Mouse (Mus musculus): Measurements from ENCODE around the gene Fam57a.
A peak's percentile ranks its signal among the peaks of the same experiment; 100 is the strongest.
"Not testable (repeated sequence)": the region's sequence is repeated elsewhere in the genome, so short reads cannot be mapped to it uniquely, and the experiment has no call there.

The Fam57a gene

GRCm38 (mm10) chr11:76180146-76180540 is 672 bp downstream of the Fam57a start:
- DNase-seq (ENCODE audit: low spot score in 2 of 2) = no peak

- no peak for DNase-seq (ENCODE audit: low spot score in 2 of 2)
Observed at GRCm38 (mm10) chr11:76183745-76184144, 4.3 kb downstream of the Fam57a start.

DNA sequence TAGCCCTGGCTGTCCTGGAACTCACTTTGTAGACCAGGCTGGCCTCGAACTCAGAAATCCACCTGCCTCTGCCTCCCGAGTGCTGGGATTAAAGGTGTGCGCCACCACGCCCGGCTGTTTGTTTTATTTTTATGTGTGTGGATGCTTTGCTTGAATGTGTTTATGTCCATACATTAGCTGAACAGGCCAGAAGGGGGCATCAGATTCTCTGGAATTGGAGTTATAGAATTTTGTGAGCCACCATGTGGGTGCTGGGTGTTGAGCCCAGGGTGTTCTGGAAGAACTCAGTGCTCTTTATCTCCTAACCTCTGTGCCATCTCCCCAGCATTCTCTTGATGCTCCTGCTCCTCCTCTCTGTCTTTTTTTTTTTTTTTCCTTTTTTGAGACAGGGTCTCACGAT is 7.4 kb downstream of the Fam57a start:
- DNase-seq (ENCODE audit: low spot score in 2 of 2) = no peak

GRCm38 (mm10) chr11:76196275-76196976 is 17.0 kb downstream of the Fam57a start:
- DNase-seq (ENCODE audit: low spot score in 2 of 2) = no peak

GRCm38 (mm10) chr11:76196977-76197469 is 17.6 kb downstream of the Fam57a start:
- no peak for DNase-seq (ENCODE audit: low spot score in 2 of 2)

DNA sequence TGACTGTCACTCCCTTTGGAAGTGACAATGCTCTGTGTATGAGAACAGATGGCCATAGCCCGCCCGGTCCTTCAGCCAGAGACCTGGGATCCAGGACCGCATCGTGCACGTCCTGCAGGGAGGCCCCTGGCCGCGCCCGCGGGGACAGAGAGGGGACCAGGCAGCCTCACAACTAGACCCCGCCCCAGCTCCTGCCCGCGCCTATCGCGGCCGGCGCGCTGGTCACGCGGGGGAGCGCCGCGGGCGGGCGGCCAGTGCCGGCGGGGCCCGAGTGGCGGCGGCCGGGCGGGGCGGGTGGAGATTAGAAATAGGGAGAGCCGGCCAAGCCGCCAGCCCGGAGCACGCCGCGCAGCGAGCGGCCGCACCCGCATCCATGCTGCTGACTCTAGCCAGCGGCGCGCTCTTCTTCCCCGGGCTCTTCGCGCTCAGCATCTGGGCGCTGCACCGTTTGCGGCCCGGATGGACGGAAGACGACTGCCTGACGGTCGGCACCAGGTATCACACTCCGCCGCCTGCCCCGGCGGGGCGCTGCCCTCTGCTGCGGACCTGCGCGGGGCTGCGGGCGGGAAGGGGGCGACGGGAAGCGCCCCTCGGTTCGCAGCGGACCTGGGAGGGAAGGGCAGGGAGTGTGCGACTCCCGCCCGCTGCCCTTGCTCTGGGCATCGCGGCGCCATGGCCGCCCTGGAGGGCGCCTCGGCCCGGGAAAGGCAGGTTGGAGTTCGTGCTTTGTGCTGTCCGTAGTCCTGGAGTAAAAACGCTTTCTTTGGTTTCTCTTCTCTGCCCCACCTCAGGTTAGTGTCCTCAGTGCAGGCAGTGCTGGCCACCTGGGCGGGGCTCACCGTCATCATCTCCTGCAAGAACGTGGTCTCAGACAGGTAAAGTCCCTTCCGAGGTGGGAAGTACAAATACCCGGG is 22.5 kb downstream of the Fam57a start:
- DNase-seq (ENCODE audit: low spot score in 2 of 2) = peak; percentile 79 to 84

DNA sequence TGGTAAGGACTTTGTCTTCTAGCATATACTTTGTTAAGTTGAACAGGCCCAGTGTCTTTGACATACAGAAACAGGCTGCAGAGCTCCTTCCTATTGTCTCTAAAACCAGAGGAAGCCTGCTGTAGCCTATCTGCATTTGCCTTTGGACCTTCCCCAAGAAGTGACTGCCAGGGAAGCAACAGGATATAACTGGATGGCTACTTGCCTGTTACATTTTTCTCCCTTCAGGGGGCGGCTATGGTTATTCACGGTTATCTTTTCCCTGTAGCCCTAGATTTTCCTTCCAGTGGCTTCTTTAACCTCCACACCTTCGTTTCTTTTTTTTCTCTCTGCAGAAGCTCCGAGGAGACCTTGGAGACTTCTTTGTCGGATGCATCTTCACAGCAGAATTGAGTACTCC is 27.3 kb downstream of the Fam57a start:
- no peak for DNase-seq (ENCODE audit: low spot score in 2 of 2)

DNA sequence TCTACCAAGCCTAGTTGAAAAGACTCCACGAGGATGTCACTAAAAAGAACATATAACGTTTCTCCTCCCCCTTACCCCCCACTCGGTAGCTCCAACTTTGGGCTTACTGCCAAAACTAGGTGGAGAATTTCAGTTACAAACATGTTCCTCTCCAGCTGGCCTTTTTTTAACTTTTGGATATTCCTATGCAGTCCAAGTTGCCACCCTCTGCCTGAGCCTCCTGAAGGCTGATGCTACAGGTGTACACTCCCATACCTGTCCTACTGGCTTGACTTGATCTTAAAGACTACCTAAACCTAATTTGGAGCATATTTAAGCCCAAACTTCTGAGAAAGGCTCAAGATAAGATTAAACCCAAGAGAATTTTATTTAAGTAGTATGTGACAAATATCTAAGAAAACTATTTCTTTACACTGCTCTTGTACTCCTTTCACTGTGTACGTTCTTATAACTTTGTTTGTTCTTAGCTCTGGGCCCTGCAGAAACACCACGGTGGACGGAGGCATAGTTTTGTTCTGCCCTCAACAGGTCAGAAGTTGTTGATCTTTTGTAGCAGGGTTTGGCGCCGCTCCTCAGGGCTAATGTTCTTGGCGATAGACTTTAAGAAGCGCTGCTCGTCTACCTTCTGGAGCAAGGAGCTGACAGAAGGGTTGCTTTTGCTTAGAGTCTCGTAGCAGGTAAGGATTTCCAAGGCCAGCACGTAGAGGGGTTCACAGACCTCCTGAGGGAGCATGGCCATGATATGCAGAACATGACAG is 30.9 kb downstream of the Fam57a start:
- no peak for DNase-seq (ENCODE audit: low spot score in 2 of 2)

DNA sequence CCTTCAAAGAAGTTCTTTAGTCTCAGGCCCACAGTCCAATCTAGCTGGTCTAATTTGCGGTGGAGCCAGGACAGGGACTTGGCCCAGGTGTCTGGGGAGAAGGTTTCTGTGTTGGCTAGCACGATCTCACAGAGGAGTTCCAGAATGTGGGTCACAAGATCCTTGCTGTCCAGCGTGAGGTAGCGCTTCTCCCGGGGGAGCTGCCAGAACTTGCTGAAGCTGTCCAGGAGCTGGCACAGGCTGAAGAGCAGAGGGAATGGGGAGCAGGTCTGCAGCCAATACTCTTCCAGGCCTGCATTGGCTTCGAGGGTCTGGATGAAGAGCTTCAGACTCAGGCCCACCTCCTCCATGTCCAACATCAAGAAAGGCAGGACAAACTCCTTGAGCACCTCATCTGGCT is 32.1 kb downstream of the Fam57a start:
- DNase-seq (ENCODE audit: low spot score in 2 of 2) = not testable (repeated sequence)

- DNase-seq (ENCODE audit: low spot score in 2 of 2) = no peak
Observed at GRCm38 (mm10) chr11:76213841-76214240, 34.4 kb downstream of the Fam57a start.

- DNase-seq (ENCODE audit: low spot score in 2 of 2) = no peak
Observed at GRCm38 (mm10) chr11:76215011-76215410, 35.5 kb downstream of the Fam57a start.

DNA sequence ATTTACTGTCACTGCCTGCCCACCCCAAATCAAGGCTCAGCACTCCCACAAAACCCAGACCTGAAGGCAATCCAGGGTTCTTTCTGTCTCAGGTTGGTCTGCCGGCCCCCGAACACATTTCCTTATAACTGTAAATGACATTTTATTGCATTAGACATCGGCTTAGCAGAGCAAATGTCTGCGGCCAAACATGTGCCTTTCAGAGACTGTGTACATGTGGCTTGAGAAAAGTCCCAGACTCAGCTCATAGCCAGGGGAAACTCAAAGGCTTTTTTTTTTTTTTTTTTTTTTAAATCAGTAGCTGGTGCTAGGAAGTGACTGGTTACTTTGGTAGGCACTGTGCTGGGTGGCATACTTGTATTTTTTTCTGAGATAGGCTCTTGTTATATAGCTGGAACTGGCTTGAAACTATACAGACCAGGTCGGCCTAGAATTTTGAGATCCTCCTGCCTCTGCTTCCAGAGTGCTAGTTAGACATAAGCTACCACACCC is 36.6 kb downstream of the Fam57a start:
- no peak for DNase-seq (ENCODE audit: low spot score in 2 of 2)

- DNase-seq (ENCODE audit: low spot score in 2 of 2) = no peak
Observed at GRCm38 (mm10) chr11:76216681-76217389, 37.4 kb downstream of the Fam57a start.

- peak; percentile 95 to 97 for DNase-seq (ENCODE audit: low spot score in 2 of 2)
Observed at GRCm38 (mm10) chr11:76217390-76217800, 37.9 kb downstream of the Fam57a start, which contains the start of the genes Dbil5 and Gemin4. Gene Dbil5, plus strand, starts transcription at chr11:76217608. Gene Gemin4, minus strand, starts transcription at chr11:76217664.

DNA sequence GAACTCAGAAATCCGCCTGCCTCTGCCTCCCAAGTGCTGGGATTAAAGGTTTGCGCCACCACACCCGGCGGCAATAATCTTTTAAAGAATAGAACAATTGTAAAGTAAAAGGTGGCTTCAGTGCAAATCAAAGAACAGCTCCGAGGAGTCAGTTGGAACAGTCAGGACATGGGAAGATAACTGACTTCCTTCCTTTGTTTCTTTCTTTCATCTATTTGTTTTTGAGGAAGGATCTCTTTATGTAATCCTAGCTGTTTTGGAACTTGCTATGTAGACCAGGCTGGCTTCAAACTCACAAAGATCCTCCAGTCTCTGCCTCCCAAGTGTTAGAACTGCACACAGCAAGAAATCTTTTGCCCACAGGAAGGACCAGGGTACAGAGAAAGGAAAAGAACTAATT is 45.2 kb downstream of the Fam57a start:
- DNase-seq (ENCODE audit: low spot score in 2 of 2) = no peak

GRCm38 (mm10) chr11:76225051-76225450 is 45.6 kb downstream of the Fam57a start:
- DNase-seq (ENCODE audit: low spot score in 2 of 2) = no peak

- no peak for DNase-seq (ENCODE audit: low spot score in 2 of 2)
Observed at GRCm38 (mm10) chr11:76236136-76236535, 56.7 kb downstream of the Fam57a start.

GRCm38 (mm10) chr11:76239750-76240149 is 60.3 kb downstream of the Fam57a start:
- no peak for DNase-seq (ENCODE audit: low spot score in 2 of 2)

- DNase-seq (ENCODE audit: low spot score in 2 of 2) = peak; percentile 93 to 94
Observed at GRCm38 (mm10) chr11:76242901-76243810, 63.7 kb downstream of the Fam57a start, which contains the start of the genes Mrm3 and Glod4. Gene Mrm3, plus strand, starts transcription at chr11:76243715. Gene Glod4, minus strand, starts transcription at chr11:76243725.
